Mouse (Mus musculus): ENCODE results near the gene Adck2. TPM values are rescaled to one million over a fixed set of nuclear protein-coding genes. Genes with fewer than 3 reads are reported as not detected.

Adck2 gene
- polyA plus RNA-seq, 1 experiment from 2014 or later: 24.6 TPM

- TF ChIP-seq EP300 (IDR thresholded peaks at IDR 0.05): no peak
- no peak for TF ChIP-seq CTCF (IDR thresholded peaks at IDR 0.05)
- 50% methylated on average over 6 of the region's 6 CpGs for WGBS
- Histone ChIP-seq H3K27me3 (replicated peaks; ENCODE audit: insufficient read depth, low read length) (no peaks in the 10 kb centered on the region), H3K4me3 (ENCODE audit: low read depth, low read length) (no peak overlapping the region), H3K4me2 (replicated peaks; ENCODE audit: low read depth, low read length) (no peak overlapping the region), H3K9ac (replicated peaks; ENCODE audit: low read depth) (no peak overlapping the region), H3K4me1 (ENCODE audit: insufficient read depth, low read depth, low read length) (no peaks in the 10 kb centered on the region), H3K36me3 (ENCODE audit: insufficient read depth, low read length) (peaks cover 3% of the 10 kb centered on the region; the same call in 1 of the 2 replicates), H3K27ac (ENCODE audit: low read length) (no peak overlapping the region), H3K9me3 (ENCODE audit: low read length) (no peaks in the 10 kb centered on the region)
- DNase-seq (ENCODE audit: low spot score) (peak; percentile 76), ATAC-seq (peak; percentile 32; the same call in 1 of the 2 replicates)
Observed at GRCm38 (mm10) chr6:39606056-39606455, 32.4 kb downstream of the Adck2 start.

- H3K4me3 ChIP-seq (ENCODE audit: low read depth, low read length): no peak overlapping the region
- ATAC-seq (no peak), DNase-seq (ENCODE audit: low spot score) (no peak)
- no peak for TF ChIP-seq CTCF (IDR thresholded peaks at IDR 0.05)
- no peak for TF ChIP-seq EP300 (IDR thresholded peaks at IDR 0.05)
- H3K9me3 ChIP-seq (ENCODE audit: low read length): no peaks in the 10 kb centered on the region
- H3K9ac ChIP-seq (replicated peaks; ENCODE audit: low read depth): no peak overlapping the region
- no peaks in the 10 kb centered on the region for H3K27me3 ChIP-seq (replicated peaks; ENCODE audit: insufficient read depth, low read length)
- WGBS: 54% methylated on average over 3 of the region's 3 CpGs
- H3K36me3 ChIP-seq (ENCODE audit: insufficient read depth, low read length): peaks cover 3% of the 10 kb centered on the region; the same call in 1 of the 2 replicates
- no peaks in the 10 kb centered on the region for H3K4me1 ChIP-seq (ENCODE audit: insufficient read depth, low read depth, low read length)
- no peak overlapping the region for H3K4me2 ChIP-seq (replicated peaks; ENCODE audit: low read depth, low read length)
- H3K27ac ChIP-seq (ENCODE audit: low read length): no peak overlapping the region
Observed at GRCm38 (mm10) chr6:39606862-39607261, 33.2 kb downstream of the Adck2 start.

GRCm38 (mm10) chr6:39607365-39607764 lies 33.7 kb downstream of the Adck2 start:
- no peak for DNase-seq (ENCODE audit: low spot score)
- Histone ChIP-seq H3K9ac (replicated peaks; ENCODE audit: low read depth) (no peak overlapping the region), H3K9me3 (ENCODE audit: low read length) (no peaks in the 10 kb centered on the region), H3K4me3 (ENCODE audit: low read depth, low read length) (no peak overlapping the region), H3K4me1 (ENCODE audit: insufficient read depth, low read depth, low read length) (no peaks in the 10 kb centered on the region), H3K27me3 (replicated peaks; ENCODE audit: insufficient read depth, low read length) (no peaks in the 10 kb centered on the region), H3K27ac (ENCODE audit: low read length) (no peak overlapping the region), H3K36me3 (ENCODE audit: insufficient read depth, low read length) (peaks cover 3% of the 10 kb centered on the region; the same call in 1 of the 2 replicates), H3K4me2 (replicated peaks; ENCODE audit: low read depth, low read length) (no peak overlapping the region)
- TF ChIP-seq CTCF (IDR thresholded peaks at IDR 0.05): no peak
- TF ChIP-seq EP300 (IDR thresholded peaks at IDR 0.05): no peak
- 63% methylated on average over 5 of the region's 5 CpGs for WGBS
- no peak for ATAC-seq

- Histone ChIP-seq H3K4me2 (replicated peaks; ENCODE audit: low read depth, low read length) (no peak overlapping the region), H3K27me3 (replicated peaks; ENCODE audit: insufficient read depth, low read length) (no peaks in the 10 kb centered on the region), H3K9ac (replicated peaks; ENCODE audit: low read depth) (no peak overlapping the region), H3K36me3 (ENCODE audit: insufficient read depth, low read length) (peaks cover 11% of the 10 kb centered on the region), H3K4me3 (ENCODE audit: low read depth, low read length) (no peak overlapping the region), H3K9me3 (ENCODE audit: low read length) (no peaks in the 10 kb centered on the region), H3K27ac (ENCODE audit: low read length) (no peak overlapping the region), H3K4me1 (ENCODE audit: insufficient read depth, low read depth, low read length) (no peaks in the 10 kb centered on the region)
- ATAC-seq (no peak), DNase-seq (ENCODE audit: low spot score) (no peak)
- 67% methylated on average over 2 of the region's 2 CpGs for WGBS
- TF ChIP-seq EP300 (IDR thresholded peaks at IDR 0.05) (no peak), CTCF (IDR thresholded peaks at IDR 0.05) (peak; percentile 36)
Observed at GRCm38 (mm10) chr6:39610207-39610606, 36.5 kb downstream of the Adck2 start.

GRCm38 (mm10) chr6:39611296-39611695 lies 37.6 kb downstream of the Adck2 start:
- ATAC-seq (no peak), DNase-seq (ENCODE audit: low spot score) (no peak)
- H3K9ac ChIP-seq (replicated peaks; ENCODE audit: low read depth): no peak overlapping the region
- no peak overlapping the region for H3K4me2 ChIP-seq (replicated peaks; ENCODE audit: low read depth, low read length)
- no peak overlapping the region for H3K27ac ChIP-seq (ENCODE audit: low read length)
- peaks cover 20% of the 10 kb centered on the region for H3K36me3 ChIP-seq (ENCODE audit: insufficient read depth, low read length)
- no peak overlapping the region for H3K4me3 ChIP-seq (ENCODE audit: low read depth, low read length)
- WGBS: 87% methylated on average over 2 of the region's 2 CpGs
- TF ChIP-seq CTCF (IDR thresholded peaks at IDR 0.05) (no peak), EP300 (IDR thresholded peaks at IDR 0.05) (no peak)
- H3K9me3 ChIP-seq (ENCODE audit: low read length): no peaks in the 10 kb centered on the region
- no peaks in the 10 kb centered on the region for H3K4me1 ChIP-seq (ENCODE audit: insufficient read depth, low read depth, low read length)
- no peaks in the 10 kb centered on the region for H3K27me3 ChIP-seq (replicated peaks; ENCODE audit: insufficient read depth, low read length)

Other genes starting within 250 kb of the Adck2 start
- 24.4 and 27.9 TPM in 2 replicates for gene Slc37a3, start 196.2 kb upstream of the Adck2 start, polyA plus RNA-seq (2015; fragmentation: Nextera tagmentation; extraction: Ambion mirVana)
- gene Rab19, start 192.7 kb upstream of the Adck2 start, polyA plus RNA-seq (2015; fragmentation: Nextera tagmentation; extraction: Ambion mirVana): 5.8 and 6.9 TPM in 2 replicates
- gene Mkrn1, start 153.4 kb upstream of the Adck2 start, polyA plus RNA-seq (2015; fragmentation: Nextera tagmentation; extraction: Ambion mirVana): 125 and 127 TPM in 2 replicates
- 13.4 and 13.8 TPM in 2 replicates for gene Dennd2a, start 16.0 kb upstream of the Adck2 start, polyA plus RNA-seq (2015; fragmentation: Nextera tagmentation; extraction: Ambion mirVana)
- gene Gm42420, start 11.9 kb downstream of the Adck2 start, polyA plus RNA-seq (2015; fragmentation: Nextera tagmentation; extraction: Ambion mirVana): 0.75 and 0.89 TPM in 2 replicates
- gene Ndufb2, start 18.7 kb downstream of the Adck2 start, polyA plus RNA-seq (2015; fragmentation: Nextera tagmentation; extraction: Ambion mirVana): 267 and 287 TPM in 2 replicates
- 8.1 and 9.6 TPM in 2 replicates for gene Braf, start 151.6 kb downstream of the Adck2 start, polyA plus RNA-seq (2015; fragmentation: Nextera tagmentation; extraction: Ambion mirVana)
- gene Mrps33, start 237.1 kb downstream of the Adck2 start, polyA plus RNA-seq (2015; fragmentation: Nextera tagmentation; extraction: Ambion mirVana): 116 and 124 TPM in 2 replicates

All from lung, postnatal 0 days (tissue).